Mouse (Mus musculus) intestine, postnatal 0 days (tissue): ENCODE results near the gene Gm9887. TPM values are rescaled to one million over a fixed set of nuclear protein-coding genes. Genes with fewer than 3 reads are reported as not detected.
"Not testable (repeated sequence)": the region's sequence is repeated elsewhere in the genome, so short reads cannot be mapped to it uniquely, and the experiment has no call there.

Experiments
- ATAC-seq: fragments of 200-750 bp; cut with Nextera tagmentation; 2 replicates; pipeline ENCODE4 v1.8.0; 2017; ENCODE audit warnings: mild to moderate bottlenecking, moderate TSS enrichment, moderate library complexity
- H3K27ac ChIP-seq: fragments of 300-500 bp; sonication (generic); 2 replicates; pipeline ENCODE4 v1.5.1; 2014; ENCODE audit warnings: mild to moderate bottlenecking, low read depth, low read length, moderate library complexity
- H3K27me3 ChIP-seq: fragments of 300-500 bp; sonication (generic); replicated peaks from 2 replicates; pipeline ENCODE4 v1.6.1; 2014; ENCODE audit warnings: low read length, mixed read lengths; ENCODE audit not compliant: control insufficient read depth, insufficient read depth
- H3K36me3 ChIP-seq: fragments of 300-500 bp; sonication (generic); 2 replicates; pipeline ENCODE4 v1.6.1; 2014; ENCODE audit warnings: mild to moderate bottlenecking, moderate library complexity; ENCODE audit not compliant: control insufficient read depth, insufficient read depth
- H3K4me1 ChIP-seq: fragments of 300-500 bp; sonication (generic); replicated peaks from 2 replicates; pipeline ENCODE4 v1.6.1; 2014; ENCODE audit warnings: antibody characterized with exemption, low read length, mixed read lengths; ENCODE audit not compliant: control insufficient read depth, insufficient read depth
- H3K4me2 ChIP-seq: fragments of 300-500 bp; sonication (generic); replicated peaks from 2 replicates; pipeline ENCODE4 v1.6.1; 2014; ENCODE audit warnings: low read depth, mild to moderate bottlenecking, moderate library complexity
- H3K4me3 ChIP-seq: fragments of 300-500 bp; sonication (generic); 2 replicates; pipeline ENCODE4 v1.5.1; 2014; ENCODE audit warnings: low read depth, low read length
- H3K9ac ChIP-seq: fragments of 300-500 bp; sonication (generic); 2 replicates; pipeline ENCODE4 v1.6.1; 2014; ENCODE audit warnings: mild to moderate bottlenecking, low read depth, low read length
- H3K9me3 ChIP-seq: fragments of 300-500 bp; sonication (generic); 2 replicates; pipeline ENCODE4 v1.6.1; 2016; ENCODE audit warnings: mixed run types; ENCODE audit not compliant: control insufficient read depth
- CTCF ChIP-seq: sonication (generic); IDR thresholded peaks from 2 replicates; pipeline ENCODE4 v1.5.1; 2016; ENCODE audit warnings: low read depth, mild to moderate bottlenecking, control low read depth, antibody characterized with exemption, moderate library complexity
- WGBS: fragments of 180-500 bp; shearing (Covaris S2); extraction: QIAGEN DNeasy Blood & Tissue Kit; methylation state at CpG from one replicate; pipeline ENCODE4 v1.1.7; 2014; 5-methylcytosine and 5-hydroxymethylcytosine counted together
- polyA plus RNA-seq: library from polyadenylated mRNA; unstranded; fragments of >200 nt; fragmentation: Nextera tagmentation; extraction: Ambion mirVana; gene quantifications from 2 replicates; pipeline ENCODE4 v1.2.1, GENCODE M21; 2015

Gene Gm9887
- polyA plus RNA-seq, 1 experiment from 2014 or later = 1.9 TPM

DNA sequence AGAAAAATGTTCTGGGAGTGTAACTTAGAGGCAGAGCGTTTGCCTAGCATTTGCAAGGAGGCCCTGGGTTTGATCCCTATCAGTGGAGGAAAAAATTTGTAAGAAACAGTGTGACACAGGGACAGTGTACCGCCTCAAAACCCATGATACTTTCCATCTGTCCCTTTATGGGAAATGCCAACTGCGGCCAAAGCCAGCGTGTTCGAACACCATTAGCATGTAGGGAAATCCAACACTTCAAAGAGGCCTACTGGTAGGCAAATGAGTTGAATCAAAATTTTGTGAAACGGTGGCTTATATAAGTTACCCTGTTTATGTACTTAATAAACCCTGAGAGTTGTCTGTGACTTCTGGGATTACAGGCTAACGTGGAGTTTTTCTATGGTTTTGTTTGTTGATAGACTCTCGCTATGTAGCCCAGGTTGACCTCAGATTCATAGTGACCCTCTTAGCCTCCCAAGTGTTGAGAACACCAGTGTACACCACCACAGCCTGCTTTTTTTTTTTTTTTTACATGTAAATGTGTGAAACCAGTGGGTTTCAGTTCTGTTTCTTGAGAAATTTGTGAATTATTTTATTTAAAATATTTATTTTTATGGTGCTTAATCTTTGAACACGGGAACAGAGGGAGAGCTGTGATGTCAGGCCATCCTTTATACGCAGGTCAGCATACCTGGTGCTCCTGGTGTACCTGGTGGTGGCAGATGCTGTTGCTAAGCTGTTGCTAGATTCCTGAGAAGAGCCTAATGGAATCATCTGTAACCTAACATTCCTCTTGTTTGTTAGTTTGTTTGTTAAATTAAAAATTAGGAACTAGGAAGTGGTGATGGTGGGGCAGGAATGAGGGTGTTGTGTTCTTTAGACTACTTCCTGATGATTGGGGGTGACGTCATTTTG, 6.5 kb upstream of the Gm9887 start:
- no peaks in the 10 kb centered on the region for H3K4me1 ChIP-seq
- no peak overlapping the region for H3K27ac ChIP-seq
- 83% methylated on average over 11 of the region's 11 CpGs for WGBS
- no peak overlapping the region for H3K9ac ChIP-seq
- no peak for TF ChIP-seq CTCF
- no peaks in the 10 kb centered on the region; the same call in 1 of the 2 replicates for H3K36me3 ChIP-seq
- no peaks in the 10 kb centered on the region for H3K9me3 ChIP-seq
- H3K4me2 ChIP-seq = no peak overlapping the region
- ATAC-seq = no peak
- H3K4me3 ChIP-seq = no peak overlapping the region
- no peaks in the 10 kb centered on the region for H3K27me3 ChIP-seq

GRCm38 (mm10) chr12:69377636-69378035, 5.4 kb upstream of the Gm9887 start:
- 92% methylated on average over 6 of the region's 6 CpGs for WGBS
- not testable (repeated sequence) for H3K9ac ChIP-seq, H3K27ac ChIP-seq, ATAC-seq, H3K4me1 ChIP-seq, H3K36me3 ChIP-seq, H3K4me3 ChIP-seq, H3K4me2 ChIP-seq, H3K9me3 ChIP-seq, H3K27me3 ChIP-seq

GRCm38 (mm10) chr12:69377188-69377587, 4.9 kb upstream of the Gm9887 start:
- 71% methylated on average over 1 of the region's 1 CpGs for WGBS
- H3K36me3 ChIP-seq = no peaks in the 10 kb centered on the region; the same call in 1 of the 2 replicates
- no peaks in the 10 kb centered on the region for H3K27me3 ChIP-seq

DNA sequence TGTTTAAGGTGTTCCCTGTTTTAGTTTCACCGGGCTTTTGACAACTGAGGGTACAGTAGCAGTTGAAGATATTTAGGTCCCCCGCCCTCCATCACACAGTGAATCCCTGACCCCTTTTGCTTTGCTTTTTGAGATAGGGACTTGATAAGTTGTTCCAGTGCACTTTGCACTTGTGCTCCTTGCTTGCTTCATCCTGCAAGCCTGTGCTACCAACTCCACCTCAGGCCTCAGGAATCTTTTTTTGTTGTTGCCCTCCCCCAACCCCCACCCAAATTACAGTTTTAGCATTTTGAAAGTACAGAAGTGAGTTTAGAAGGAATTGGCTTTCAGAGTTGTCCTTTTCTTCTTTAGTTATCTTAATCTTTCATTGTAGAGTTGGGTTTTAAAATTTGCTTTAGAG, 3.9 kb upstream of the Gm9887 start:
- no peak overlapping the region for H3K27ac ChIP-seq
- H3K4me3 ChIP-seq = no peak overlapping the region
- no peak overlapping the region for H3K9ac ChIP-seq
- WGBS = 49% methylated on average over 2 of the region's 2 CpGs
- no peak for ATAC-seq
- H3K9me3 ChIP-seq = no peaks in the 10 kb centered on the region
- H3K36me3 ChIP-seq = no peaks in the 10 kb centered on the region; the same call in 1 of the 2 replicates
- no peaks in the 10 kb centered on the region for H3K27me3 ChIP-seq
- H3K4me2 ChIP-seq = peak overlapping the region; percentile 32
- H3K4me1 ChIP-seq = no peaks in the 10 kb centered on the region
- no peak for TF ChIP-seq CTCF

More at GRCm38 (mm10) chr12:69377188-69377587, 4.9 kb upstream of the Gm9887 start:
- H3K4me2 ChIP-seq = no peak overlapping the region
- H3K9me3 ChIP-seq = no peaks in the 10 kb centered on the region
- H3K4me1 ChIP-seq = no peaks in the 10 kb centered on the region
- H3K9ac ChIP-seq = no peak overlapping the region
- H3K4me3 ChIP-seq = no peak overlapping the region
- no peak for ATAC-seq
- no peak overlapping the region for H3K27ac ChIP-seq
- no peak for TF ChIP-seq CTCF

- no peak for TF ChIP-seq CTCF
- ATAC-seq = no peak
- Histone ChIP-seq H3K27me3 (no peaks in the 10 kb centered on the region), H3K4me2 (peak overlapping the region; percentile 82), H3K27ac (peak overlapping the region; percentile 100; the same call in 1 of the 2 replicates), H3K9me3 (no peaks in the 10 kb centered on the region), H3K4me3 (peak overlapping the region; percentile 100), H3K4me1 (0 out of 2 replicates have a peak, but pooled peaks cover 4% of the 10 kb centered on the region), H3K9ac (peak overlapping the region; percentile 98), H3K36me3 (no peaks in the 10 kb centered on the region)
- WGBS = 20% methylated on average over 11 of the region's 11 CpGs
Observed at GRCm38 (mm10) chr12:69373850-69374766, 1.9 kb upstream of the Gm9887 start.
